Mouse (Mus musculus): ENCODE results near the gene Psmb5.

- TF ChIP-seq CTCF (IDR thresholded peaks at IDR 0.05; ENCODE audit: borderline replicate concordance, extremely low read depth, insufficient read depth, insufficient read length) (no peak), POLR2A (IDR thresholded peaks at IDR 0.05; ENCODE audit: borderline replicate concordance, extremely low read depth, insufficient read depth, insufficient read length, poor library complexity, severe bottlenecking) (no peak)
Measured at GRCm38 (mm10) chr14:54609245-54609644, 8.6 kb downstream of the Psmb5 start.
